Mouse (Mus musculus) thymus, postnatal 36 days (tissue): ENCODE measurements at regions not wholly inside any gene's neighbourhood (a gene's known extent, or its start where the extent isn't known, plus 50 kb on each side); places are given as distances from the start of the nearest gene placed in this dataset.

Source experiments
- DNase-seq, 2 experiments: peaks; one replicate each; pipeline ENCODE4 v3.0.0; 2022; ENCODE audit warnings: mixed read lengths in 2 of 2

GRCm38 (mm10) chr6:147686927-147687326 is 211.3 kb downstream of the Ccdc91 start:
- no peak for DNase-seq

- DNase-seq, result no peak
These were observed 222.6 kb downstream of the Ccdc91 start for GRCm38 (mm10) chr6:147698255-147698654.

GRCm38 (mm10) chr6:147699449-147699848 is 223.8 kb downstream of the Ccdc91 start:
- DNase-seq, result no peak

GRCm38 (mm10) chr6:147700629-147701028 is 225.0 kb downstream of the Ccdc91 start:
- no peak for DNase-seq

- DNase-seq, result no peak
These were observed 226.3 kb downstream of the Ccdc91 start for GRCm38 (mm10) chr6:147701956-147702355.

GRCm38 (mm10) chr6:147704297-147704696 is 228.7 kb downstream of the Ccdc91 start:
- DNase-seq, result no peak

- DNase-seq, result no peak
These were observed 230.3 kb downstream of the Ccdc91 start for GRCm38 (mm10) chr6:147705936-147706335.

- DNase-seq, result no peak
These were observed 231.1 kb downstream of the Ccdc91 start for GRCm38 (mm10) chr6:147706741-147707140.

- no peak for DNase-seq
These were observed 242.6 kb downstream of the Ccdc91 start for GRCm38 (mm10) chr6:147718052-147718712.

GRCm38 (mm10) chr6:147718713-147719490 is 243.3 kb downstream of the Ccdc91 start:
- no peak for DNase-seq

- DNase-seq, result no peak
These were observed 243.9 kb downstream of the Ccdc91 start for GRCm38 (mm10) chr6:147719539-147719938.

GRCm38 (mm10) chr6:147723336-147723735 is 247.7 kb downstream of the Ccdc91 start:
- no peak for DNase-seq

GRCm38 (mm10) chr6:147726987-147727386 is 251.4 kb downstream of the Ccdc91 start:
- no peak for DNase-seq

- DNase-seq, result no peak
These were observed 252.3 kb downstream of the Ccdc91 start for GRCm38 (mm10) chr6:147727644-147728533.

GRCm38 (mm10) chr6:147729721-147730120 is 254.1 kb downstream of the Ccdc91 start:
- no peak for DNase-seq

GRCm38 (mm10) chr6:147738621-147739325 is 263.1 kb downstream of the Ccdc91 start:
- DNase-seq, result no peak

- DNase-seq, result no peak
These were observed 265.8 kb downstream of the Ccdc91 start for GRCm38 (mm10) chr6:147741446-147741845.

GRCm38 (mm10) chr6:147744081-147744480 is 268.5 kb downstream of the Ccdc91 start:
- DNase-seq, result no peak

- no peak for DNase-seq
These were observed 270.1 kb downstream of the Ccdc91 start for GRCm38 (mm10) chr6:147745690-147746089.

GRCm38 (mm10) chr6:147747945-147748344 is 272.3 kb downstream of the Ccdc91 start:
- no peak for DNase-seq

GRCm38 (mm10) chr6:147752301-147752700 is 276.7 kb downstream of the Ccdc91 start:
- no peak for DNase-seq

GRCm38 (mm10) chr6:147753828-147754227 is 278.2 kb downstream of the Ccdc91 start:
- DNase-seq, result no peak
